Mouse (Mus musculus): ENCODE measurements around the gene Slc35e2. TPM values are rescaled to one million over a fixed set of nuclear protein-coding genes. Genes with fewer than 3 reads are reported as not detected.

Gene Slc35e2
- polyA plus RNA-seq (2014; fragmentation: Illumina TruSeq; extraction: RNeasy Lipid Tissue Mini Kit (QIAGEN cat#74804); ENCODE audit: low read depth, low replicate concordance) = 35.3 TPM

DNA sequence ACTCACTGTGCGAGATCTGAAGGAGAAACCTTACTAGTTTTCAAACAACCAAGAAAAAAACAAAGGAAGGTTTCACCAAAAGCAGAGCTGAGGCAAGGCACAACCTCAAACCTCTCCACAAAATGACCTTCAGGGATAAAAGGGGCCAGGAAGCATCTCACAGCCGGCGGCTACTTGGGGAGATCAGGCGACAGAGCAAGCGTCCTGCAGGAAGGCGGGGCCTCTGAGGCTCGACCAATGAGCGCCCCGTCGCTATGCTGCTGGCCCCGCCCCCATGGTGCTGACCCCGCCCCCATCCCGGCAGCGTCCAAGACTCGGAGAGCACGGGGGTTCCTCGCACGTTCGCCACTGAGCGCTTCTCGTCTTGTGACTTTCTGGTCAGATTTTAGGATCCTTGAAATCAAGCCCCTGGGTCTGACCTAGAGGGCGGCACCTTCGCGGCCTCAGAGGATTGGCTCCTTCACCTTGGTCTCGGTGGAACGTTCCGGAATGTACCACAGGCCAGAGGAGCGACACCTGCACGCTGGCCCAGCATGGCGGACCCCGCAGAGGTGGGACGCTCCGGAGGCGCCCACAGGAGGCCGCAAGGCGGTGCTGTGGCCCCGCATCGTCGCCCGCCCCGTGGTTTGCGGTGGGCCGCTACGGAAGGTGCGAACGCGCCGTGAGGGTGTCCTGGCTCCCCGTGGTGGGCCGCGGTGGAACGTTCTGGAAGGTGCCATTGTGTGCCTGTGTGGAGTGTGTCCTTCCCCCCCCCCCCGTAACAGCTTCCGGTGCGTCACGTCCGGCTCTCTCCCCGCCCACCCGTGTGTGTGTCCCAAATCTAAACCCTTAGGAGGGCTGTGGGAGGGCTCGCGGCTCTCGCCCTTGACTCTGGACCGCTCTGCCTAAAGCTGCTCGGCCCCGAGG, at the start of gene Slc35e2:
TSS of gene Slc35e2 (plus strand) at position 326 of the 906 bp plus-strand sequence.

DNA sequence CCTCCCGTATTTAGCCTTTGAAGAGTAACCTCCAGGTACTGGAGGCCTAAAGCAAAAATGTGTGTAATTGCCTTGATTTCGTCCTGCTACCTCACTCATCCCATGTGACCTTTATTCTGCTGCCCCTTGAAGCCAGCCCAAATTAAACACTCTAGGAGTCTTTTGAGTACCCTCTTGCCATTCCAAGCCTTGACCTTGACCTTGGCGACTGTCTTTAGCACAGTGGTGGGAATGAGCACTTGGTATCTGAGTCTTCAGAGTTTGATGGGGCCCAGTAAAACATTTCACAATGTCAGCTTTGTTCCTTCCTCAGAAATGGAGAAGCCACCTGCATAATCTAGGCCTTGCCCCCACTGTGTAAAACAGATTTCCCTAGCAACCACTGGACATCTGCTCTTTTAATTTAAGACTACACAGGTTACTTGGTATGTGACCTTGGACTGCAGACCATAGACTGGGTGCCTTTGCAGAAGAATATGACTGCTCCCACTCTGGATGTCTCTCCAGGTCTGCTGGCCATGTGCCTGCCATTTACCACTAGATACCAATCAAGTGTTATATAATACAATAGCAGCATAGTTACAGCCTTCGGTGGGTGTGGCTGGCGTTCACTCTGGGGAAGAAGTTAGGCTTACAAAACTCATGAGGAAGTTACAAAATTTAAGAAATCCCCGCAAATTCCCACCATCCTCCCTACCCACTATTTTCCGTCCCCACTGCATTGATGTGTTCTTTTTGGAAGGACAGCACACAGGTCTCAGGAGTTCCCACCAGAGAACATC, 39.4 kb upstream of the Slc35e2 start, which contains the start of gene Nadk:
TSS of gene Nadk (plus strand) at position 718 of the 782 bp plus-strand sequence.

GRCm38 (mm10) chr4:155624338-155625291, 23.4 kb downstream of the Slc35e2 start, which contains the start of gene Cdk11b:
TSS of gene Cdk11b (plus strand) at chr4:155624854.

DNA sequence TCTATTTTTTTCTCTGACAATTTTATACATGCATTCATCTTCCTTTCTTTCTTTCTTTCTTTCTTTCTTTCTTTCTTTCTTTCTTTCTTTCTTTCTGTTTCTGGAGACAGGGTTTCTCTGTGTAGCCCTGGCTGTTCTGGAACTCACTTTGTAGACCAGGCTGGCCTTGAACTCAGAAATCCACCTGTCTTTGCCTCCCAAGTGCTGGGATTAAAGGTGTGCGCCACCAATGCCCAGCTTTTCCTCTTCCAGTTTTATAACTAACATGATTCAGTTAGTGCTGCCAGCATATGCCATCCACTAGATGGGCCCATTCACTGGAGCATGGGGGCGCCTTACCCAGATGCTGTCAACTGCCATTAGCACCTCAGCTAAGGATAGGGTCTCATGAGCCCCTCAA, 44.1 kb downstream of the Slc35e2 start, which contains the start of gene Gm10563:
TSS of gene Gm10563 (minus strand) at position 101 of the 400 bp plus-strand sequence.

GRCm38 (mm10) chr4:155653086-155653450, 51.9 kb downstream of the Slc35e2 start, which contains the start of gene Mmp23:
TSS of gene Mmp23 (minus strand) at chr4:155653384.

GRCm38 (mm10) chr4:155668689-155669597, 67.7 kb downstream of the Slc35e2 start, which contains the start of gene Mib2:
TSS of gene Mib2 (minus strand) at chr4:155669198.

Other genes starting within 250 kb of the Slc35e2 start
- 1.2 TPM for gene Prkcz, start 240.1 kb upstream of the Slc35e2 start, polyA plus RNA-seq (2014; fragmentation: Illumina TruSeq; extraction: RNeasy Lipid Tissue Mini Kit (QIAGEN cat#74804); ENCODE audit: low read depth, low replicate concordance)
- gene Gabrd, start 203.3 kb upstream of the Slc35e2 start, polyA plus RNA-seq (2014; fragmentation: Illumina TruSeq; extraction: RNeasy Lipid Tissue Mini Kit (QIAGEN cat#74804); ENCODE audit: low read depth, low replicate concordance) = not detected
- 0.47 TPM for gene Cfap74, start 192.2 kb upstream of the Slc35e2 start, polyA plus RNA-seq (2014; fragmentation: Illumina TruSeq; extraction: RNeasy Lipid Tissue Mini Kit (QIAGEN cat#74804); ENCODE audit: low read depth, low replicate concordance)
- not detected for gene Tmem52, start 132.3 kb upstream of the Slc35e2 start, polyA plus RNA-seq (2014; fragmentation: Illumina TruSeq; extraction: RNeasy Lipid Tissue Mini Kit (QIAGEN cat#74804); ENCODE audit: low read depth, low replicate concordance)
- gene Gnb1, start 110.1 kb upstream of the Slc35e2 start, polyA plus RNA-seq (2014; fragmentation: Illumina TruSeq; extraction: RNeasy Lipid Tissue Mini Kit (QIAGEN cat#74804); ENCODE audit: low read depth, low replicate concordance) = 228 TPM
- 136 TPM for gene Nadk, start 39.0 kb upstream of the Slc35e2 start, polyA plus RNA-seq (2014; fragmentation: Illumina TruSeq; extraction: RNeasy Lipid Tissue Mini Kit (QIAGEN cat#74804); ENCODE audit: low read depth, low replicate concordance)
- 72.3 TPM for gene Cdk11b, start 23.4 kb downstream of the Slc35e2 start, polyA plus RNA-seq (2014; fragmentation: Illumina TruSeq; extraction: RNeasy Lipid Tissue Mini Kit (QIAGEN cat#74804); ENCODE audit: low read depth, low replicate concordance)
- gene Gm10563, start 44.0 kb downstream of the Slc35e2 start, polyA plus RNA-seq (2014; fragmentation: Illumina TruSeq; extraction: RNeasy Lipid Tissue Mini Kit (QIAGEN cat#74804); ENCODE audit: low read depth, low replicate concordance) = not detected
- 0.82 TPM for gene Mmp23, start 52.0 kb downstream of the Slc35e2 start, polyA plus RNA-seq (2014; fragmentation: Illumina TruSeq; extraction: RNeasy Lipid Tissue Mini Kit (QIAGEN cat#74804); ENCODE audit: low read depth, low replicate concordance)
- 2.4 TPM for gene Mib2, start 67.8 kb downstream of the Slc35e2 start, polyA plus RNA-seq (2014; fragmentation: Illumina TruSeq; extraction: RNeasy Lipid Tissue Mini Kit (QIAGEN cat#74804); ENCODE audit: low read depth, low replicate concordance)
- gene Fndc10, start 92.9 kb downstream of the Slc35e2 start, polyA plus RNA-seq (2014; fragmentation: Illumina TruSeq; extraction: RNeasy Lipid Tissue Mini Kit (QIAGEN cat#74804); ENCODE audit: low read depth, low replicate concordance) = 2.0 TPM
- gene Ssu72, start 103.4 kb downstream of the Slc35e2 start, polyA plus RNA-seq (2014; fragmentation: Illumina TruSeq; extraction: RNeasy Lipid Tissue Mini Kit (QIAGEN cat#74804); ENCODE audit: low read depth, low replicate concordance) = 150 TPM
- gene Tmem240, start 133.4 kb downstream of the Slc35e2 start, polyA plus RNA-seq (2014; fragmentation: Illumina TruSeq; extraction: RNeasy Lipid Tissue Mini Kit (QIAGEN cat#74804); ENCODE audit: low read depth, low replicate concordance) = not detected
- gene Atad3a, start 159.7 kb downstream of the Slc35e2 start, polyA plus RNA-seq (2014; fragmentation: Illumina TruSeq; extraction: RNeasy Lipid Tissue Mini Kit (QIAGEN cat#74804); ENCODE audit: low read depth, low replicate concordance) = 6.4 TPM
- gene Vwa1, start 173.3 kb downstream of the Slc35e2 start, polyA plus RNA-seq (2014; fragmentation: Illumina TruSeq; extraction: RNeasy Lipid Tissue Mini Kit (QIAGEN cat#74804); ENCODE audit: low read depth, low replicate concordance) = 0.52 TPM
- 0.70 TPM for gene Tmem88b, start 184.5 kb downstream of the Slc35e2 start, polyA plus RNA-seq (2014; fragmentation: Illumina TruSeq; extraction: RNeasy Lipid Tissue Mini Kit (QIAGEN cat#74804); ENCODE audit: low read depth, low replicate concordance)
- not detected for gene Ankrd65, start 189.0 kb downstream of the Slc35e2 start, polyA plus RNA-seq (2014; fragmentation: Illumina TruSeq; extraction: RNeasy Lipid Tissue Mini Kit (QIAGEN cat#74804); ENCODE audit: low read depth, low replicate concordance)
- 89.5 TPM for gene Mrpl20, start 201.5 kb downstream of the Slc35e2 start, polyA plus RNA-seq (2014; fragmentation: Illumina TruSeq; extraction: RNeasy Lipid Tissue Mini Kit (QIAGEN cat#74804); ENCODE audit: low read depth, low replicate concordance)
- gene Ccnl2, start 211.1 kb downstream of the Slc35e2 start, polyA plus RNA-seq (2014; fragmentation: Illumina TruSeq; extraction: RNeasy Lipid Tissue Mini Kit (QIAGEN cat#74804); ENCODE audit: low read depth, low replicate concordance) = 83.8 TPM
- gene Aurkaip1, start 229.9 kb downstream of the Slc35e2 start, polyA plus RNA-seq (2014; fragmentation: Illumina TruSeq; extraction: RNeasy Lipid Tissue Mini Kit (QIAGEN cat#74804); ENCODE audit: low read depth, low replicate concordance) = 6.2 TPM
- 58.8 TPM for gene Mxra8, start 238.3 kb downstream of the Slc35e2 start, polyA plus RNA-seq (2014; fragmentation: Illumina TruSeq; extraction: RNeasy Lipid Tissue Mini Kit (QIAGEN cat#74804); ENCODE audit: low read depth, low replicate concordance)
- 2.0 TPM for gene Dvl1, start 246.0 kb downstream of the Slc35e2 start, polyA plus RNA-seq (2014; fragmentation: Illumina TruSeq; extraction: RNeasy Lipid Tissue Mini Kit (QIAGEN cat#74804); ENCODE audit: low read depth, low replicate concordance)